Mouse (Mus musculus): Measurements from ENCODE around the gene Olfr52. TPM values are rescaled to one million over a fixed set of nuclear protein-coding genes. Genes with fewer than 3 reads are reported as not detected.

Gene Olfr52
- not detected in 2 replicates for total RNA-seq (2014; rRNA removed)
- polyA plus RNA-seq (2012; rRNA removed), result not detected in 2 replicates

- Histone ChIP-seq H3K4me1 (ENCODE audit: control insufficient read depth, insufficient read depth, low read length) (no peaks in the 10 kb centered on the region), H3K9ac (ENCODE audit: low read depth, low read length) (no peak within 1 kb of the TSS), H3K4me3 (ENCODE audit: insufficient read depth, low read depth, low read length) (no peak within 1 kb of the TSS), H3K27ac (replicated peaks; ENCODE audit: insufficient read depth, low read depth, low read length) (no peak within 1 kb of the TSS), H3K79me2 (ENCODE audit: control insufficient read depth, insufficient read depth, low read length) (no peaks in the 10 kb centered on the region), H3K27me3 (ENCODE audit: control insufficient read depth, insufficient read depth, low read length) (no peaks in the 10 kb centered on the region), H3K36me3 (ENCODE audit: control insufficient read depth, insufficient read depth, low read length) (no peaks in the 10 kb centered on the region)
- TF ChIP-seq CTCF (IDR thresholded peaks at IDR 0.05; ENCODE audit: low read depth, low read length), result no peak
- DNase-seq (ENCODE audit: extremely low read depth, low read depth, low spot score), result no peak
These were observed at the start of gene Olfr52 for GRCm38 (mm10) chr2:86185583-86185982. Olfr52 (minus strand) TSS chr2:86185683.

- no peaks in the 10 kb centered on the region for H3K79me2 ChIP-seq (ENCODE audit: control insufficient read depth, insufficient read depth, low read length)
- no peaks in the 10 kb centered on the region for H3K36me3 ChIP-seq (ENCODE audit: control insufficient read depth, insufficient read depth, low read length)
- no peaks in the 10 kb centered on the region for H3K4me1 ChIP-seq (ENCODE audit: control insufficient read depth, insufficient read depth, low read length)
- H3K4me3 ChIP-seq (ENCODE audit: insufficient read depth, low read depth, low read length), result no peak within 1 kb of the TSS
- no peak for DNase-seq (ENCODE audit: extremely low read depth, low read depth, low spot score)
- WGBS, result 90% methylated on average over 1 of the region's 1 CpGs
- H3K27me3 ChIP-seq (ENCODE audit: control insufficient read depth, insufficient read depth, low read length), result no peaks in the 10 kb centered on the region
- H3K27ac ChIP-seq (replicated peaks; ENCODE audit: insufficient read depth, low read depth, low read length), result no peak within 1 kb of the TSS
- no peak within 1 kb of the TSS for H3K9ac ChIP-seq (ENCODE audit: low read depth, low read length)
- TF ChIP-seq CTCF (IDR thresholded peaks at IDR 0.05; ENCODE audit: low read depth, low read length) (no peak), POLR2A (IDR thresholded peaks at IDR 0.05; ENCODE audit: extremely low read depth, insufficient read depth, low read length) (no peak)
These were observed 45.8 kb upstream of the Olfr52 start, which contains the start of gene Olfr1047 for GRCm38 (mm10) chr2:86231301-86231700. Olfr1047 (minus strand) TSS chr2:86231401.

DNA sequence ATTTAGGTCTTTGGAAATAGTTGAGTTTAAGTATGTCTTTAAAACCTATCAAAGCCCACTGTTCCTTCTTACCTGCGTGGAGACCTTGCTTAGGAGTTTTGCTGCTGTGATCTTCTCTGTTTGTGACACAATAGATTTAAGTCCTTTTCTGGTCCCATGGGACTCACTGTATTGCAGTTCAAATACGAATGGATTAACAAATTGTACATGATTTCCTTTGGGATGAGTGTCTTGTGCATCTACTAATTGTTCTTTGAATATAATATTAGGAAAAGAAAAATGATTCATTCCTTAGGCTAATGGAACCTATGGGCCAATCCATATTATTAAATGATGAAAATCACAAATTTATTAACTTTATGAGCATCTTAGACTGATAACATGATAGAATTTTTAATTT lies 33.7 kb upstream of the Olfr52 start, which contains the start of gene Olfr1046:
TSS of gene Olfr1046 (minus strand) at position 101 of the 400 bp plus-strand sequence.
- no peaks in the 10 kb centered on the region for H3K36me3 ChIP-seq (ENCODE audit: control insufficient read depth, insufficient read depth, low read length)
- H3K27me3 ChIP-seq (ENCODE audit: control insufficient read depth, insufficient read depth, low read length), result no peaks in the 10 kb centered on the region
- H3K4me1 ChIP-seq (ENCODE audit: control insufficient read depth, insufficient read depth, low read length), result no peaks in the 10 kb centered on the region
- no peak within 1 kb of the TSS for H3K9ac ChIP-seq (ENCODE audit: low read depth, low read length)
- no peak for TF ChIP-seq CTCF (IDR thresholded peaks at IDR 0.05; ENCODE audit: low read depth, low read length)
- no peak for TF ChIP-seq POLR2A (IDR thresholded peaks at IDR 0.05; ENCODE audit: extremely low read depth, insufficient read depth, low read length)
- WGBS, result 62% methylated on average over 2 of the region's 2 CpGs
- H3K27ac ChIP-seq (replicated peaks; ENCODE audit: insufficient read depth, low read depth, low read length), result no peak within 1 kb of the TSS
- H3K79me2 ChIP-seq (ENCODE audit: control insufficient read depth, insufficient read depth, low read length), result no peaks in the 10 kb centered on the region
- H3K4me3 ChIP-seq (ENCODE audit: insufficient read depth, low read depth, low read length), result no peak within 1 kb of the TSS
- no peak for DNase-seq (ENCODE audit: extremely low read depth, low read depth, low spot score)

DNA sequence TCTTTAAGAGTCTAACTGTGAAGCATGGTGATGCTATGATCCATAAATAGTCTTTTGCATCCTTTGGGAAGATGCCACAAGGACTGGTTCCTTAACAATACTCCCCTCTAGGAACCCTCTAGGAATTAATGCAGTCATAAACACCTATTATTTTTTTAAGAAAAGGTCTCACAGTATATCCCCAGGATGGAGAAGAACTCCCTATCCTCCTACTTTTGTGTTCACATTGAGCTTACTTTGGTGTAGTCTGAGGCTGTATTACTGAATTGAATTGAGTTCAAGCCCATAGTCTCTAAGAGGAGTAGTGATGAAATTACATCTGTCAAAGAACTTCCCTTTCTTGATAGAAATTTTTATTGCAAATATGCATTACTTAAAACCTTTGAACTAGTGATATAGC lies 17.4 kb upstream of the Olfr52 start, which contains the start of gene Olfr1045:
TSS of gene Olfr1045 (minus strand) at position 101 of the 400 bp plus-strand sequence.
- Histone ChIP-seq H3K9ac (ENCODE audit: low read depth, low read length) (no peak within 1 kb of the TSS), H3K79me2 (ENCODE audit: control insufficient read depth, insufficient read depth, low read length) (no peaks in the 10 kb centered on the region), H3K4me1 (ENCODE audit: control insufficient read depth, insufficient read depth, low read length) (no peaks in the 10 kb centered on the region), H3K27me3 (ENCODE audit: control insufficient read depth, insufficient read depth, low read length) (no peaks in the 10 kb centered on the region), H3K27ac (replicated peaks; ENCODE audit: insufficient read depth, low read depth, low read length) (no peak within 1 kb of the TSS), H3K36me3 (ENCODE audit: control insufficient read depth, insufficient read depth, low read length) (no peaks in the 10 kb centered on the region), H3K4me3 (ENCODE audit: insufficient read depth, low read depth, low read length) (no peak within 1 kb of the TSS)
- DNase-seq (ENCODE audit: extremely low read depth, low read depth, low spot score), result no peak
- TF ChIP-seq POLR2A (IDR thresholded peaks at IDR 0.05; ENCODE audit: extremely low read depth, insufficient read depth, low read length) (no peak), CTCF (IDR thresholded peaks at IDR 0.05; ENCODE audit: low read depth, low read length) (no peak)

GRCm38 (mm10) chr2:86195863-86196262 lies 10.4 kb upstream of the Olfr52 start:
- 37% methylated on average over 1 of the region's 1 CpGs for WGBS
- H3K36me3 ChIP-seq (ENCODE audit: control insufficient read depth, insufficient read depth, low read length), result no peaks in the 10 kb centered on the region
- no peak overlapping the region for H3K27ac ChIP-seq (replicated peaks; ENCODE audit: insufficient read depth, low read depth, low read length)
- no peaks in the 10 kb centered on the region for H3K4me1 ChIP-seq (ENCODE audit: control insufficient read depth, insufficient read depth, low read length)
- H3K27me3 ChIP-seq (ENCODE audit: control insufficient read depth, insufficient read depth, low read length), result no peaks in the 10 kb centered on the region
- DNase-seq (ENCODE audit: extremely low read depth, low read depth, low spot score), result no peak
- no peak overlapping the region for H3K4me3 ChIP-seq (ENCODE audit: insufficient read depth, low read depth, low read length)
- no peak overlapping the region for H3K9ac ChIP-seq (ENCODE audit: low read depth, low read length)
- H3K79me2 ChIP-seq (ENCODE audit: control insufficient read depth, insufficient read depth, low read length), result no peaks in the 10 kb centered on the region
- no peak for TF ChIP-seq POLR2A (IDR thresholded peaks at IDR 0.05; ENCODE audit: extremely low read depth, insufficient read depth, low read length)
- TF ChIP-seq CTCF (IDR thresholded peaks at IDR 0.05; ENCODE audit: low read depth, low read length), result no peak

DNA sequence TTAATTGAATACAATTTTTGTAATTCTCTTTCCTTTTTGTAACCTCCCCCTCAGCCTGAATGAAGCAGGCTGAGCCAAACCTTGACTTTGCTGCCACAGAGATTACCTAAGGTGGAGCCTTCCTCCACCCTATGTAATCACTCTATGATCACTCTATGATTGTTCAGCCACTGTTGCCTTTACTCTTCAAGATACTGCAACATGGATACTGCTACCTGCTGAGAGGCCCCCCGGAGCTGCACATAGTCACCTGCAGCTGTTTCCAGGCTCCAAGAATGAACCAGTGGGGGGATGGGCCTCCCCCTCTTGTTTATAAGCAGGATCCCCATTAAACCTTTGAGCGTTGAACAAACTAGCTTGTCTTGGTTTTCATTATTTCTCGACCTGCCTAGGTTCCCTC lies 5.5 kb downstream of the Olfr52 start:
- H3K4me3 ChIP-seq (ENCODE audit: insufficient read depth, low read depth, low read length), result no peak overlapping the region
- TF ChIP-seq CTCF (IDR thresholded peaks at IDR 0.05; ENCODE audit: low read depth, low read length), result no peak
- TF ChIP-seq POLR2A (IDR thresholded peaks at IDR 0.05; ENCODE audit: extremely low read depth, insufficient read depth, low read length), result no peak
- 78% methylated on average over 3 of the region's 3 CpGs for WGBS
- H3K9ac ChIP-seq (ENCODE audit: low read depth, low read length), result no peak overlapping the region
- no peaks in the 10 kb centered on the region for H3K79me2 ChIP-seq (ENCODE audit: control insufficient read depth, insufficient read depth, low read length)
- no peak for DNase-seq (ENCODE audit: extremely low read depth, low read depth, low spot score)
- no peaks in the 10 kb centered on the region for H3K4me1 ChIP-seq (ENCODE audit: control insufficient read depth, insufficient read depth, low read length)
- no peaks in the 10 kb centered on the region for H3K27me3 ChIP-seq (ENCODE audit: control insufficient read depth, insufficient read depth, low read length)
- no peaks in the 10 kb centered on the region for H3K36me3 ChIP-seq (ENCODE audit: control insufficient read depth, insufficient read depth, low read length)
- H3K27ac ChIP-seq (replicated peaks; ENCODE audit: insufficient read depth, low read depth, low read length), result no peak overlapping the region

Measured in liver, adult 2 months (tissue).